Mouse (Mus musculus) left cerebral cortex, postnatal 25 days (tissue): Measurements from ENCODE around the gene Samd8. TPM values are rescaled to one million over a fixed set of nuclear protein-coding genes. Genes with fewer than 3 reads are reported as not detected.

Experiments
- DNase-seq, 2 experiments: peaks; one replicate each; pipeline ENCODE4 v3.0.0; 2022; ENCODE audit warnings: low spot score in 2 of 2, mixed read lengths in 1 of 2
- intact Hi-C: fragments of 180-260 bp; cut with DNase I; formaldehyde crosslinking; loops from one replicate; pipeline ENCODE4 v1.15.1; 2025
- total RNA-seq, 2 experiments: library from RNA; stranded (reverse); gene quantifications; 2 replicates each; pipeline ENCODE4 v1.2.3; 2021

Samd8 gene
- total RNA-seq, 2 experiments from 2014 or later = 82.5 to 82.8 TPM

DNA sequence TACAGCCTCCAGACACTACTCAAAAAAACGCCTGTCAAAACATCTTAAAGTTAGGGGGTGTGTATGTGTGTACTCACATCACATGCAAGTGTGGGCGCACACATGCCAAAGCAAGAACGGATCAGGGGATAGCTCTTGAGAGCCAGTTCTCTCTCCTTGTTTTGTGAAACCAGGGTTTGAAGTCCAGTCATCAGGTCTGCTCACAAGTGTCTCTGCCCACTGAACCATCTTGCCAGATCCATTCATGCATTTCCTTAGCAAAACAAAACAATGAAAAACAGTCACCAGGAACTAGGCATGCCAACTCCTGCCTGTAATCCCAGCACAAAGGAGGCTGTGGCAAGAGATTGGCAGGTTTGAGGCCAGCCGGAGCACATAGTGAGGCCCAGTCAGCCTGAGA, 36.2 kb downstream of the Samd8 start:
- intact Hi-C loops = no loop called here
- no peak for DNase-seq

DNA sequence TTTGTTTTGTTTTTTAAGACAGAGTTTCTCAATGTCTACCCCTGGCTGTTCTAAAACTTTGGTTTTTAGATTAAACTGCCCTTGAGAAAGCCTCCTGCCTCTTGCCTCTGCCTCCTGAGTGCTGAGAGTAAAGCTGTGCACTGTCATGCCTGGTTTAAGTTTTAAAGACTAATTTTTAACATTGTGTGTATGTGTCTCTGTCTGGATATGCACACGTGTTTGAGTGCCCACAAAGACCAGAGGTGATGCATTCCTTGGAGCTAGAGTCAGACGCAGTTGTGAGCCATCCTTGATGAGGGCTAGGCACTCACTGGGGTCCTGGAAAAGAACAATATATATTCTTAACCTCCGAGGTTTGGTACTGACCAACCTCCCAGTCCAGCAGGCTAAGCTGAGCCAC, 37.0 kb downstream of the Samd8 start:
- no peak for DNase-seq
- intact Hi-C loops = no loop called here

DNA sequence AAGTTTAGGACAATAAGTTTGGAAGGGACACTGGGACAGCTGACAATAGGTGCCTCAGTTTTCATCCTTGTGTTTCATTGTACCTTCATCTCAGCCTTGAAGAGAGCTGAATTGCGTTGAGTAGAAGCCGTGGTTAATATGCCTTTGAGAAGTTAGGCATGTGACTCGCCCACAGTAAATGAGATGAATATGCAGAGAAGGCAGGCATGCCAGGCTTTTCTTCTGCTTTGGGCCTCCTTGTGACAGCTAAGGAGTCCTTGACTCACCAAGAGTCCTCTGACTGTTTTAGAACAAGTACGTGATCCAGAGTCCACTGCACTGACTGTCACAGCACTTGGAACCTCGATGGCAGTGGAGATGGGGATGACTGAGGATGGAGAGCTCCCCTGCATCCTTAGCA, 37.8 kb downstream of the Samd8 start:
- DNase-seq = peak; percentile 28 to 87

DNA sequence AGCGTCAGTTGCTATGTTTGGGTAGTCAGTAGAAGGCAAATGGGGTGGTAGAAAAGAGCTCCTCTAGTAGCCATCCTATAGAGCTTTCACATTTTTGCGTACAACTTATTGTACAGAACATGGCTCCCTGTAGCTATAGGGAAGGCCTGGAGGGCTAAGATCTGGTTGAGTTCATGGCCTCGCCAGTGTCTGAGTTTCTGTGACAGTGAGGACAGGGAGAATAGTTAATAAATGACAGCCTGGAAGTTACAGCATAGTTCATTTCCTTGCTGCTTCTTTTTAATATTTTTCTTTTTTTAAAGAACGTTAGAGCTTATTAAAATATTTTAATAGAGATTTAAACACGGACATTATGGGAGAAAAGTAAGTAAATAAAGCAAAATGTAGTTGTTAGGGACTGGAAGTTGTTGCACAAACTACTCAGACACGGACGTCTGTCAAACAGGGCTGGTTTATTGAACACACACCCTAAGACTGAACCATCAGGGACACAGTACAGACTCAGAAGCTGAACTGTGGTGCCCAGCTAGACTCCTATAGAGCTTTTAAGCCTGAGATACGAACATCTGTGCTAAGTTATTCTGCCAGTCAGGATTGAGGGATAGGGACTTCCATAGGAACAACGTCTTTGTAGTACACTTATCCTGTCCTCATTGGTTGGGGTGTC, 40.4 kb downstream of the Samd8 start:
- DNase-seq = no peak

More for the DNA sequence above, 37.8 kb downstream of the Samd8 start:
- intact Hi-C loops = no loop called here

DNA sequence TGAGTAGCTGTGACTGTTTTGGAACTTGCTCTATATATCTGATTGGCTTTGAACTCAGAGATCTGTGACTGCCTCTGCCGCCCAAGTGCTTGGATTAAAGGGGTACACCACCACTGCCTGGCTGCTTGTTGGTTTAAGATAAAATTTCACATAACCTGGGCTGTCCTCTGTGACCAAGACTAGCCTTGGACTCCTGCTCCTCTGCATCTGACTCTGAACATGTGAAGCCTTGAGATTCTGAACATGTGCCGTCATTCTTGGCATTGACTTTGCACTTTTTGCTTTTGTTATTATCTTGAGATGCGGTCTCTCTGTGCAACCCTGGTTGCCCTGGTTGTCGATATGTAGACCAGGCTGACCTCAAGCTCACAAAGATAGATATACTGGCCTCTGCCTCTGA, 41.4 kb downstream of the Samd8 start:
- no peak for DNase-seq
- intact Hi-C loops = no loop called here

More for the DNA sequence above, 40.4 kb downstream of the Samd8 start:
- intact Hi-C loops = no loop called here

DNA sequence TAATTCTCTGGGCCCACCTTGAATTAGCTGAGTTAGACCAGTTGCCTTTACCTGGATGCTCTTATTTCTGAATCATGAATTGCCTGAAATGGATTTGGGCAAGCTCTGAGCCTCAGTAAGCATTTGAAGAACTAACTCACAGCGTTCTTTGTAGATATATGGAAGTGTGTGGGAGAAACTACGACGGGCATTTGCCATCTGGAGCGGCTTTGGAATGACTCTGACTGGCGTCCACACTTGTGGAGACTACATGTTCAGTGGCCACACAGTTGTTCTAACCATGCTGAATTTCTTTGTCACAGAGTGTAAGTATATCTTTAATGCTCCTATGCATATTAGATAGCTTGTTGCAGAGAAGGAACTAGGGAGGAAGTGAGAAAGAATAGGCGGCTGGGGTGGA, 41.9 kb downstream of the Samd8 start:
- DNase-seq = peak; percentile 26 to 85

DNA sequence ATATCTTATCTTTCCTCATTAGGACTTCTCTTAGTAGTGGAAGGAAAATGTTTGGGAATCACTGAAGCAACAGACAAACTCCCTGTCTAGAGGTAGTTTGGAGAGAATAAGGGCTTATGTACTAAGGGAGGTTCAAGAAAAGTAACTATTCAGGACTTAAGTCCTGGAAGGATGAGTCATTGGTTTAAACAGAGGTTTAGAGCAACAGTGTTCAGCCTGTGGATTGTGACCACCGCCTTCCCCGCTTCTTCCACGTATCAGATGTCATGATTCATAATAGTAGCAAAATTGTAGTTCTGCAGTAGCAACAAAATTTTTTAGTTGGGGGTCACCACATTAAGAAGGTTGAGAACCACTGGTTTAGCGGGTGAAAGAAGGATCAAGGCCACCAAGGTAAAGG, 50.3 kb downstream of the Samd8 start:
- intact Hi-C loops = no loop called here
- no peak for DNase-seq

More for the DNA sequence above, 41.9 kb downstream of the Samd8 start:
- intact Hi-C loops = no loop called here

DNA sequence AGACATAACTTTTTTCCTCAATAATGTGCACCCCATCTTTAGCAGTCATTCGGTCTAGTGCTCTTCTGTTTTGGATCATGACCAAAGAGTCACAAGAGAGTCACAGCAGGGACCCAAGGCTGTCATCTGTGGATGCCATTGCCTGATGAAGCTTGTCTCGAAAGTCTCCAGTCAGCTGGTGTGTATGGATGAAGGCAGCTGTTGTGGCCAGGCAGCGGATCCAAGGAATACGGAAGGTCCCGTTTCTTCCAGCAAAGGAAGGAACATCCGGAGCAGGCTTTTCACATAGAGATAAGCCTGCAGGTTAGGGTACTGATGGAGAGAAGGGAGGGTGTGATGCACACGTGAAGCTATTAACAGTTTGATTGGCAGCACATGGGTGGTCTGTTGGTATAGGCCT, 51.3 kb downstream of the Samd8 start:
- DNase-seq = no peak
- intact Hi-C loops = no loop called here

DNA sequence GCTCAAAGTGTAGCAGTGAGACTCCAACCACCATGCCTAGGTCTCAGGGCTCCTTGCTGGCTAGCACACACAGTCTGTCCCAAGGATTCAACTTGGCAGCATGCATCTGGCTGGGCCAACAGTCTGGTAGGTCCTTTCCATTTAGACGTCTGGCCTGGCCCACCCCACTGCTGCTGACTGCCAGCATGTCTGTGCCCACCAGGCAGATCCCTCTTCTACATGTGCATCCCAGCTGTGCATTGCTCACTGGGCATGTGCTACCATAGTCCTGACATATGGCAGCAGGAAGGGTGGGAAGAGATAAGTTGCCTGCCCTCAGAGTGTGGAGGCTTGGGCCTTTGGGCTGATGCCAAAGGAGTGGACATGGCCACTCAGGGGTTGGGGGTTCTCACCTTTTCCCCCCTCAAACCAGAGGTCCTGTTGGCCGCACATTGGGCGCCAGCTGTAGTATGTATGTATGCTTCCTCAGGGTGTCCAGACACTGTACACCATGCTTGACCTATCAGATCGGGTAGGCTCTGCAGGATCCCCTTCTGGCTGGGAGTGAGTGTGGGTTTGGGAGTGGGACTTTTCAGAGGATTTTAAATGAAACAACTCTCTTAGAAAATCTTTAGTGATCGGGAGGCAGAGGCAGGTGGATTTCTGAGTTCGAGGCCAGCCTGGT, 52.3 kb downstream of the Samd8 start:
- intact Hi-C loops = no loop called here
- DNase-seq = no peak

DNA sequence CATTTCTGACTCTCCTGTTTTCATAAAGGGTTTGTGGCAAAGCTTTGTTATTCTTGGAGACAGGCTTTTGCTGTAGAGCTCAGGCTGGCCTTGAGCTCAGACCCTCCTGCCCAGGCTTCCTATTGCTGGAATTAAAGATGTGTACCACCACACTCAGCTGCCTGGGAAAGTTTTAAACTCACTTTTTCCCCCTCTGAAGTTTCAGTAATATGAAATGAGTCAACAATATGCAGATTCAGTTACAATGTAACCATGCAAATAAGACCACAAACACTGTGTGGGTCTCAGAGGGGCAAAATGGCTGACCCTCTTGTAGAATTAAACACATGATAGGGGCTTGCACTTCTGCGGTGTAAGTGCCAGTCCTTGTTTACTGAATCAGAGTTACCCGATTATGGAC, 55.9 kb downstream of the Samd8 start:
- no peak for DNase-seq
- intact Hi-C loops = no loop called here

DNA sequence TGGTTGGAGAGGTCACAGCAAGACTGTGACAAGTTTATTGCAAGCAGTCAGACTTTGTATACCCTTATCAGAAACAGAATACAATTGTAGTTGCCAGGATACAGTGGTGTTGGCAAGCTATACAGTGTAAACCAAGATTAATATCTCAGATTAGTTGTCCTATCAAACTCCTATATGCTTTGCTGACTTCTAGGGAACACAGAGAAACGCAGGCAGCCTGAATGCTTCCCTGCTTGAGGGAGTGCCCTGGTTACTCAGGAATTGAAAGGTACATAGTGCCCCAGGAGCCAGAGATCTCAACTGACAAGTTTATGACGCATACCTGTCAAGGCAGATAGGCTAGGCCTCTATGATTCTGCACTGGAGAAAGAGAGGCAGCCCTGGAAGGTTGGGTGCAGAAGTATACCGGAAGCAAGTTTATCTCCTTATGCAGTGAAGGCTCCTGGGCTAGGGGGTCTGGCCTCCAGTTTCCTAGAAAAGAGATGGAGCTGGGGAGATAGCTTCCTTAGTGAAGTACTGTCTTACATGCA, 56.4 kb downstream of the Samd8 start:
- no peak for DNase-seq
- intact Hi-C loops = no loop called here

DNA sequence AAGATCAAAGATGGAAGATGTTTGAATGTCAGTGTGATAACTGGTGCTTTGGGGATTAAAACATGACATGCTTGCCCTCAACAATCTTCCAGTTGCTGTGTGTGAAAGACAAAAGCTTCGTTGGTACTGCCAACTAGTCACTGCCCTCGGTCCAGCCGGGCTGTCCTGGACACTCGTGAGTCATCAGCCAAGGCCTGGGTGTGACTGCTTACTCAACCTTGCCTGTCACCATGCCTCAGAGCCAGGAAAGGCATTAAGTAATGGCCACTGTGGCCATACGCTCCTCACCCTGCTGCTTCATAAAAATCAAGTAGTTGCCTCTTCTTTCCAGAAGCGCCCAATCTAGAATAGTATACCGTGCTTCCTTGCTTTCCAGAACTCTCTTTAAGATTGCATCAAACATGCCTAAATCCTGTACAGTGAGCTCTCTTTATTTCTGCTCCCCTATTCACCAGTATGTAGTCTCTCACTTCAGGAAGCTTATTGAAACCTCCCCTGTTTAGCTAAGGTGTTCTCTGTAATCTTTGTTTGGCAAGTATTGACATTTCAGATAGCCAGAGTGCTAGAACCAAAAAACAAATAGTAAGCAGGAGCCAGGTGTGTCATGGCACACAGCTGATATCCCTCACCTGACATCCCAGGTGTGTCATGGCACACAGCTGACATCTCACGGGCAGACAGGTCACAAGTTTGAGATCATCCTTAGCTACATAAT, 58.0 kb downstream of the Samd8 start:
- DNase-seq = no peak
- intact Hi-C loops = no loop called here

DNA sequence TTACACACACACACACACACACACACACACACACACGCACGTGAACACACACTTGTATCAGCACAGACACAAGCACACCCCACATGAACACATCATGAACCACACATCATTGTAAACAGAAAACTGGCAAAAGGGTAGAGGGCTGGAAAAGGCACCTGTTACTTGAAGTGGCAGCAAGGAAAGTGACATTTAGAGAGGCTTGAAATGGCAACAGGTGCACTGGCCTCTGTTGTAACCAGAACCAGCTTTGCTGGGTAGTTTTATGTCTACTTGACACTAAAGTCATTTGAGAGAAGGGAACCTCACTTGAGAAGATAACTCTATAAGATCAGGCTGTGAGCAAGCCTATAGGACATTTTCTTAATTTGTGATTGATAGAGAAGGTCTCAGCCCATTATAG, 59.1 kb downstream of the Samd8 start:
- DNase-seq = no peak
- intact Hi-C loops = no loop called here

DNA sequence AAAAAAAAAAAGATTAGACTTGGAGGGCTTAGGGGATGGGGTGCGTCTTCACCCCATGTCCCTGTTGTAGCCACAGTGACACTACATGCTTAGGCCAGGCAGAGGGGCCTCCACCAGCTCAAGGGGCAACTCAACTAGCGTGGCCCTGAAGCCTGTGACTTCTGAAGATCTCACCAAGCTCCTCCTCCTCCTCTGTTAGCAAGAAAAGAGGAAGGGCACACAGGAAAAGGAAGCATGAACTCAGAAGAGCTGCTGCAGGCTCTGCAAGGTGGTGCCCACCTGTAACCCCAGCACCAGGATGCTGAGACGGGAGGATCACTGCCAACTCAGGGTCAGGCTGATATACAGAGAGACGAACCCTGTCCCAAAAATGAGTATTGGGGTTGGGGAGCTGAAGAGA, 61.0 kb downstream of the Samd8 start:
- DNase-seq = no peak
- intact Hi-C loops = no loop called here

DNA sequence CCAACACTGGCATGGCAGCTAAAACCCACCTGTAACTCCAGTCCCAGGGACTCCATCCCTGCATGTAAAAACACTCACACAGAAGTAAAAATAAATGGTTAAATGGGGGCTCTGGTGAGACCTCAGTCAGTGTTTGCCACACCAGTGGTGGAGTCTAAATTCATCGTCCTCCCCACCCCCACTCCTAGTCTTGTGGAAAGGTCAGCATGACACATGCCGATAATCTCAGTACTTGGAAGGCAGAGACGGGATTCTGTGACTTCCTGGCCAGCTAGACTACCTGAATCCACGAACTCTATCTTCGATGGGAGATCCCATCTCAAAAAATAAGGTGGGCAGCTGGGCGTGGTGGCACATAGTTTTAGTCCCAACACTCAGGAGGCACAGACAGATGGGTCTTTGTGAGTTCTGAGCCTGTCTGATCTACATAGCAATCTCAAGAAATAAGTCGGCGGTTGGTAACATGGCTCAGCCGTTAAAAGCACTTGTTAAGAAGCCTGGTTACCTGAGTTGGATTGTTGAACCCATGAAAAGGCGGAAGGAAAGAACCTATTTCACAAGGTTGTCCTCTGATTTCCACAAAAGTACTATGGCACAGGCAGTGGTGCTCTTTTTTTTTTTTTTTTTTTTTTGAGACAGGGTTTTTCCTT, 61.5 kb downstream of the Samd8 start:
- no peak for DNase-seq
- intact Hi-C loops = loop anchor here (1.0 kb wide), 1 partner anchor 36 kb away; the partner anchor contains the start of gene Comtd1

DNA sequence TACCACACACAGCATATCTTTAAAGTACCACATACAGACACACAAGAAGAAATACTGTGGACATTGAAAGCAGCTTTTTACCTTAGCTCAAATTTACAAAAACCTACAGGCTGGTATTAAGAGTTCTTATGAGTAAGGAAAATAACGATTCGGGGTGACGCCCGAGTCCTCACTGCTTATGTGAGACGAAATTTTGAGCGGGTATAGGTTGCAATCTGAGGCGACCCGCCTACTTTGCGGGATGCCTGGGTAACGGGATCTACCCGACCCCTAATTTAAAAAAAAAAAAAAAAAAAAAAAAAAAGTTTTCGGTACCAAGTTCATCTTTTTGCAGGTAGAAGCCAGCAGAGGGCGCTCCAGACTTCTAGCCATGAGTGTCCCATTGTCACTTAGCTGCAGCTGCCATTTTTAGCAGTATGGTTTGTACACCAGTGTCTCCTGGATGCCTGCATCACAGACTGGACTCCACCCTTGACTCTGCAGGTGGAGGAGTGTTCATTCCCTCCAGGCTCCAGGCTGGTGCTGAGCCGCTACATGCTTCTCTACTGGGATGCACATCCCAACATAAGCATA, 62.3 kb downstream of the Samd8 start:
- intact Hi-C loops = loop anchor here (1.0 kb wide), 1 partner anchor 36 kb away; the partner anchor contains the start of gene Comtd1

DNA sequence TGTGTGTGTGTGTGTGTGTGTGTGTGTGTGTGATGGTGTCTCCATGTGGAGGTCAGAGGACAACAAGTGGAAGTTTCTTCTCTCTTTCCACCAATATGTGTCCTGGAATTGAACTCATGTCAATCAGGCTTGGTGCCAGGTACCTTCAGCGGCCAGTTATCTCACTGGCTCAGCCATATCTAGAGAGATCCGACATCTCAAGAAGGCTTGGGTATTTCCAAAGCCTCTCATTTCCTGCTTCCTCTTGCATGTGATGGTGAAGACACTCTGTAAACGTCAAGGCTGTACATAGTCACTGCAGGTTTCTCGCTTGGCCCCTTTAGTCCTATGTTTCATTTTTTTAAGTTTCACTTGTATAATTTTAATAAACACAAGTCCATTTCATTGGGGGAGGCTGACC, 62.9 kb downstream of the Samd8 start:
- intact Hi-C loops = no loop called here
- no peak for DNase-seq

More for the DNA sequence above, 62.3 kb downstream of the Samd8 start:
- peak; percentile 45 to 48 for DNase-seq

DNA sequence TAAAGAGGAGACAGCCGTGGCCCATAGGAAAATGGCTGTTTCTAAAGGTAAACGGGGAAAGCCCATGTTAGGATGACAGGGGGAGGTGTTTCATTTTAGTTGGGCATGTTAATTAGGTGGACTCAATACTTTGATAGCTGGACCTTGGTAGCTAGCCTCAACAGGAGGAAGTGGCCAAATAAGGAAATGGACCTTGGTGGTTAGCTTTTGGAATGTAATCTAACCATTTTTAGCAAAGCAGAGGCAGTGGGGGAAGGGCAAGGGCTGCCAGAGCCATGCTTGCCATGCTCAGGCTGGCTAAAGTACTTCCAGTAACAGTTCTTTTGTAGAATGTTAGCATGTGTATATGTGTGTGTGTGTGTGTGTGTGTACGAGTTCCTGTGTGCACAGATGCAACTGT, 63.5 kb downstream of the Samd8 start:
- DNase-seq = no peak
- intact Hi-C loops = no loop called here

DNA sequence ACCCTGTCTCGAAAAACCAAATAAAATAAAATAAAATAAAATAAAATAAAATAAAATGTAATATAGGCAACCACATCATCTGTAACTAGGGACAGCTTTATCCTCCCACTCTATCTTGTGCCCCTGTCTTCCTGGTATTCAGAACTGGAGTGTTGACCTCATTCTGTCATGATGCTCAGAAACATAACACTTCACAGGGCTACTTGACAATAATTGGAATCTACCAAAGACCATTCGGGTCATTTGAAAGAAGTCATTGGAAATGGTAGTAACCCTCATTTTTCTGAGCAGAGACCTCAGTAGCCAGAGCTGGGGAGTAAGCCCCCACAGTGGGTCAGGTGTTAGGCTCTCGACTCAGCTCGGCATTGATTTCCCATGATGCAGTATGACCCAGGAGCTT, 64.3 kb downstream of the Samd8 start:
- intact Hi-C loops = no loop called here

DNA sequence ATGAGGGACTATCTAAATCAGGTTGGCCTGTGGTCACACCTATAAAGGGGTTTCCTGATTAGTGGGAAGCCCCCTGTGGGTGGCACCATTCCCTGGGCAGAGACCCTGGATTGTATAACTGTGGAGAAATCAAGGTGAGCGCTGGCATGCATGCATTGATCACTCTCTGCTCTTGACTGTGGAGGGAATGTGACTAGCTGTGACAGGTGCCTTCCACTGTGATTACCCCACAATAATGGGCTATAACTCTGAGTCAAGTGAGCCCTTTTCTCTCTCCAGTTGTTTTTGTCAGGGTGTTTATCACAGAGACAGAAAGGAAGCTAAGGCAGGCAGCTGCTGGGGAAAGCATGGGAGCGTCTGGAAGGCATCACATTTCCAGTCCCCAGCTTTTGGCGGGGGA, 65.9 kb downstream of the Samd8 start:
- intact Hi-C loops = no loop called here
- DNase-seq = no peak

More for the DNA sequence above, 64.3 kb downstream of the Samd8 start:
- no peak for DNase-seq
